Mouse (Mus musculus): Measurements from ENCODE around the gene Rnf207.

DNA sequence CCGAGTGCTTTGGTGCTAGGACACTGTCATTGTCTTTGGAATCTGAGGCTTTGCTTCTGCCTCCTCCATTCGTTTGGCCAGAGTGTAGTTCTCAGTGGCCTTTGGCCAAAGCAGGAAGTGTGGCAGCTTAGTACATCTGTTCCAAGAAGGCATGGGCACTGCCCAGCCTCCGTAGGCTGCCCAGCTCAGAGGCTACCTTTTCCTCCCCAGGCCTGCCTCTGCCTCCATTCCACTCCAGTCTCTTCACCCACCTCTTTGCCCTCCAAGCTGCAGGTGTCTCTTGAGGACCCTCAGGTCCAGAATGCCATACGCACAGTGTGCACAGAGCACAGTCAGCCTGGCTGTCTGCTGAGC is 54.6 kb downstream of the Rnf207 start:
- TF ChIP-seq CTCF (IDR thresholded peaks at IDR 0.05; ENCODE audit: borderline replicate concordance, control insufficient read depth, extremely low read depth, insufficient read depth, low read length, poor library complexity) (no peak), POLR2A (IDR thresholded peaks at IDR 0.05; ENCODE audit: control insufficient read depth, extremely low read depth, insufficient read depth, low read length, poor library complexity) (no peak)
